In genomic region chr16:26251027-26251426, GRCm38 (mm10) we compare ENCODE assay signal across 25 mouse cellular contexts.
"Had no signal": no experiment of that assay in that cellular context is flagged by ENCODE, and none has a peak within 500 bp of the region (broad histone marks: within the 10 kb centered on the region; RNA-seq: fewer than 3 reads in every experiment).

No protein-coding gene starts in this region.

- H3K27ac ChIP-seq: intestine, embryonic 15.5 days; kidney, embryonic 15.5 days; limb, embryonic 12.5 days; limb, embryonic 15.5 days; liver, embryonic 14.5 days; lung, embryonic 15.5 days; midbrain, embryonic 10.5 days; neural tube, embryonic 12.5 days; neural tube, embryonic 15.5 days; stomach, embryonic 15.5 days had no signal

- ATAC-seq: intestine, embryonic 15.5 days had no signal

- H3K4me3 ChIP-seq: intestine, embryonic 15.5 days; kidney, embryonic 15.5 days; limb, embryonic 12.5 days; limb, embryonic 15.5 days; lung, embryonic 15.5 days; megakaryocyte, embryonic 14.5 days; midbrain, embryonic 10.5 days; neural tube, embryonic 12.5 days; neural tube, embryonic 15.5 days; stomach, embryonic 15.5 days had no signal

- DNase-seq: kidney, adult 11 months; kidney, adult 8-10 months; kidney, postnatal 25 days; left cerebral cortex, postnatal 4 days; lung, adult 18-20 months; lung, postnatal 10 days; lung, postnatal 36 days; midbrain, embryonic 14.5 days; right cerebral cortex, adult 18-20 months; right cerebral cortex, postnatal 25 days; spleen, adult 18-20 months; thymus, adult 18-20 months; thymus, postnatal 14 days; thymus, postnatal 4 days had no signal

- H3K36me3 ChIP-seq: intestine, embryonic 15.5 days; kidney, embryonic 15.5 days; limb, embryonic 12.5 days; limb, embryonic 15.5 days; lung, embryonic 15.5 days; midbrain, embryonic 10.5 days; neural tube, embryonic 12.5 days; neural tube, embryonic 15.5 days; stomach, embryonic 15.5 days had no signal

- H3K9ac ChIP-seq: intestine, embryonic 15.5 days; kidney, embryonic 15.5 days; limb, embryonic 12.5 days; limb, embryonic 15.5 days; liver, embryonic 14.5 days; lung, embryonic 15.5 days; neural tube, embryonic 12.5 days; neural tube, embryonic 15.5 days; stomach, embryonic 15.5 days had no signal

- H3K4me1 ChIP-seq: intestine, embryonic 15.5 days; kidney, embryonic 15.5 days; limb, embryonic 12.5 days; lung, embryonic 15.5 days; megakaryocyte, embryonic 14.5 days; neural tube, embryonic 12.5 days; neural tube, embryonic 15.5 days; stomach, embryonic 15.5 days had no signal

- H3K9me3 ChIP-seq: intestine, embryonic 15.5 days; kidney, embryonic 15.5 days; limb, embryonic 12.5 days; limb, embryonic 15.5 days; lung, embryonic 15.5 days; megakaryocyte, embryonic 14.5 days; midbrain, embryonic 10.5 days; neural tube, embryonic 12.5 days; neural tube, embryonic 15.5 days; stomach, embryonic 15.5 days had no signal

- H3K27me3 ChIP-seq: intestine, embryonic 15.5 days; kidney, embryonic 15.5 days; limb, embryonic 12.5 days; limb, embryonic 15.5 days; lung, embryonic 15.5 days; megakaryocyte, embryonic 14.5 days; neural tube, embryonic 12.5 days; neural tube, embryonic 15.5 days; stomach, embryonic 15.5 days had no signal

- H3K4me2 ChIP-seq: intestine, embryonic 15.5 days; kidney, embryonic 15.5 days; limb, embryonic 12.5 days; limb, embryonic 15.5 days; lung, embryonic 15.5 days; neural tube, embryonic 12.5 days; neural tube, embryonic 15.5 days; stomach, embryonic 15.5 days had no signal
